ENCODE assay signal across 15 mouse cellular contexts in the genomic region with DNA sequence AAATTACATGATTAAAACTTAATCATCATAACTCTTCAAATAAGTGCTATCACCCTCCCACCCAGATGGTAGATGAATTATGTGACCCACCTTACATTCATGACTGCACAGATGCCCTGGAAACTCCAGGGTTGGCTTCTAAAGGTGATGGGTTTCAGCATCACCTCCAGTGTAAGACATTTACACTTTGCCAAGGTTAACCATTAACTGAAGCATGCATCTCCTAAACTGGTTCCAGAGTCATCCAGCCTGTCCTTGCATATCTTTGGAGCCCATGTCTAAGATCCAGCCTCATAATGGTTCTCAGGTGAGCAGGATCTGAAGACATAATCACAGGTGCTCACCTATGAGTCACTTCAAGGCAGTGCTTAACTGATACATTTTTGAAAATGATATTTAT.
DNase-seq lines count a peak whose midpoint lies in the region; ATAC-seq and TF ChIP-seq lines count a peak whose summit lies in the region.
"Had no signal": no experiment of that assay in that cellular context is flagged by ENCODE, and none has a peak within 500 bp of the region (broad histone marks: within the 10 kb centered on the region; RNA-seq: fewer than 3 reads in every experiment).

No protein-coding gene starts in this region.

- no peak for TF ChIP-seq POLR2A in kidney, adult 2 months (IDR thresholded peaks at IDR 0.05; ENCODE audit: low read depth, low read length)

- no peak overlapping the region for H3K4me2 ChIP-seq in kidney, embryonic 16.5 days (replicated peaks; ENCODE audit: low read depth, low read length)
- H3K4me2 ChIP-seq: lung, embryonic 15.5 days had no signal

- no peak for DNase-seq in cerebellum, adult 11-12 months
- no peak for DNase-seq in kidney, adult 2 months
- DNase-seq in left cerebral cortex, postnatal 36 days (ENCODE audit: low spot score in 2 of 2) = no peak
- DNase-seq: cerebellum, adult 8-10 months; kidney, postnatal 14 days; layer of hippocampus, adult 9-11 months; thymus, postnatal 36 days had no signal

- no peak for TF ChIP-seq CTCF in kidney, adult 2 months (conservative IDR thresholded peaks at IDR 0.05; ENCODE audit: insufficient read depth, insufficient read length, low read depth, low read length)

- no peaks in the 10 kb centered on the region for H3K36me3 ChIP-seq in kidney, embryonic 16.5 days (ENCODE audit: insufficient read depth, low read length)
- H3K36me3 ChIP-seq in kidney, adult 2 months (ENCODE audit: control insufficient read depth, insufficient read depth, low read length) = no peaks in the 10 kb centered on the region
- H3K36me3 ChIP-seq: heart, embryonic 10.5 days; lung, embryonic 15.5 days had no signal

- intact Hi-C loops in left cerebral cortex, postnatal 36 days (cut with DNase I) = no loop called here

- no peaks in the 10 kb centered on the region for H3K27me3 ChIP-seq in kidney, embryonic 16.5 days (ENCODE audit: insufficient read depth, low read length)
- no peaks in the 10 kb centered on the region for H3K27me3 ChIP-seq in kidney, adult 2 months (replicated peaks; ENCODE audit: control insufficient read depth, insufficient read depth, low read length)
- H3K27me3 ChIP-seq: lung, embryonic 15.5 days had no signal

- H3K27ac ChIP-seq in kidney, embryonic 16.5 days (ENCODE audit: low read length) = no peak overlapping the region
- H3K27ac ChIP-seq in kidney, adult 2 months (ENCODE audit: insufficient read depth, low read depth, low read length) = no peak overlapping the region
- H3K27ac ChIP-seq: heart, embryonic 10.5 days; lung, embryonic 15.5 days had no signal

- H3K4me3 ChIP-seq in kidney, embryonic 16.5 days (ENCODE audit: low read length) = no peak overlapping the region
- H3K4me3 ChIP-seq in kidney, adult 2 months (ENCODE audit: insufficient read depth, low read depth, low read length) = no peak overlapping the region
- H3K4me3 ChIP-seq: heart, embryonic 10.5 days; lung, embryonic 15.5 days had no signal

- no peak overlapping the region for H3K9ac ChIP-seq in kidney, embryonic 16.5 days (replicated peaks; ENCODE audit: low read length)
- H3K9ac ChIP-seq: lung, embryonic 15.5 days had no signal

- H3K9me3 ChIP-seq in kidney, embryonic 16.5 days (ENCODE audit: low read length) = peaks cover 24% of the 10 kb centered on the region

- no peaks in the 10 kb centered on the region for H3K4me1 ChIP-seq in kidney, embryonic 16.5 days (ENCODE audit: insufficient read depth, low read length)
- H3K4me1 ChIP-seq in kidney, adult 2 months (ENCODE audit: control insufficient read depth, insufficient read depth, low read length) = no peaks in the 10 kb centered on the region
- H3K4me1 ChIP-seq: heart, embryonic 10.5 days; lung, embryonic 15.5 days had no signal

- ATAC-seq in cerebellum, adult (ENCODE audit: insufficient number of reproducible peaks, low FRiP score, low TSS enrichment) = peak; percentile 36; the same call in 1 of the 2 replicates
- ATAC-seq in kidney, embryonic 16.5 days (ENCODE audit: low FRiP score, low TSS enrichment) = peak; percentile 47; the same call in 1 of the 2 replicates
- peak; percentile 25 for ATAC-seq in granulocyte monocyte progenitor cell, adult 5-6 weeks (replicated peaks; ENCODE audit: poor library complexity, severe bottlenecking)
- peak; percentile 54 for ATAC-seq in monocyte, adult 5-6 weeks (replicated peaks; ENCODE audit: insufficient number of reproducible peaks, low FRiP score, low TSS enrichment, poor library complexity, severe bottlenecking)
- no peak for ATAC-seq in CD4-positive, CD25-positive, alpha-beta regulatory T cell, adult 4 months
- ATAC-seq: Patski had no signal
